Mouse (Mus musculus): ENCODE measurements around the gene Fam189a2.

The Fam189a2 gene

DNA sequence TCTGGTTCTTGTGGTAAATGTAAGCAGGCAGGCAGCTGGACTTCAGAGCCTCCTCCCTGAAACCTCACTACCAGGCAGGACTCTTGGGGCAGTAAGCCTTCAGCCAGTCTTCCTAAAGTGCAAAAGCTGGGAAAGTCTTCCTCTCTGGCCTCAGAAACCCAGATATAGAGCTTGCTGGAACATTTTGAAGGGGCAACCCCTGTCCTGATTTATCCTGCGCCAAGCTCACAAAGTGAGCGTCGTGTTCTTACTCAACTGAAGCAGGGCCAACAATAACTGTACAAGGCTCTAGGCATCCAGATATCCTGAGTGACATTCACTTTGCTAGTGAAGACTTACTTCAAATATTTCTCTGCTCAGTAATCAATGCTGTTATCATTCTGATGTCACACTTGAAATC is 60.4 kb downstream of the Fam189a2 start:
- no peak for DNase-seq

DNA sequence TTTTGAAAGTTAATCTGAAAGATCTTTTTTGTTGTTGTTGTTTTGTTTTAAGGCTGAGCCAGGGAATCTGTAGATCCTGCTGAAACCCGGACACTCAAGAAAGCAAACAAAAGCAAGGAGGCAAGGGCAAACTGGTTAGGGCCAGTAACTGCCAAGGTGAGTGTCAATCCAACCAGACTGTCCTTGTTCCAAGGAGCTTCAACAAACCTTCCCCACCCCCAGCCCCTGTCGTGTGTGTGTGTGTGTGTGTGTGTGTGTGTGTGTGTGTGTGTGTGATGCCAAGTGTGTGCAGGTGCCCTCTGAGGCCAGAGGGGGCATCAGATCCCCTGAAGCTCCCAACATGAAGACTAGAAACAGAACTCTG is 62.0 kb downstream of the Fam189a2 start:
- no peak for DNase-seq

DNA sequence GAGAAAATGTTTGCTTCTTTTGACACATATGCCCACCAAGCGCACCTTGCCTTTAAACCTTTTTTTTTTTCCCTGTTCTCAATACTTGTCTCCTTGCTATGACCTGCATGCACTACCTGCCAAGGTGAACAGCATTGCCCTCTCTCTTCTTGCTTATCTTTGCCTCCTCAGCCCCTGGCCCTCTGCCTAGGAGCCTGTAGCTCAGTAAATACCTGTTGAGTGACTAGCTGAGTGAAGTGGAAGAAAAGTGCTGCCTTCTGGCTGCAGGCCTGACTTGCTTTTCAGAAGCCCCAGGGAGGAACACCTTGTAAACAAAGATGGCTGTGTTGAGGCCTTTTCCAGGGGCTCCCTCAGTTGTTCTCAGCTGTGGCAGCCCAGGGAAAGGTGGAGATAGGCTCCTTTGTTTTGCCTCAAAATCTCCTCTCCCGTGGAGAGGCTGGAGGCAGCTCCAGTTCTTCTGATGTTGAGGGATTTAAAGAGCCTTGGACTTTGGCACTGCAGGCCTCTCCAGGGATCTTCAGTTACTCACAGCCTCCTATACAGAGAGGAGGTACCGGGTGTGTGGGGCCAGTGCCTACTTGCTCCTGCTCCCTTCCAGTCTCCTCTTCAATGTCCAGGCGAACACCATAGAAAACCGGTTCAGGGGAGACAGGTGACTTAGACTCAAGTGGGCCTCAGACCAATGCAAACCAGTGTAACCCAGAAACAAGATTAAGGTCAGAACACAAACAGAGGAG is 62.5 kb downstream of the Fam189a2 start:
- DNase-seq: no peak

DNA sequence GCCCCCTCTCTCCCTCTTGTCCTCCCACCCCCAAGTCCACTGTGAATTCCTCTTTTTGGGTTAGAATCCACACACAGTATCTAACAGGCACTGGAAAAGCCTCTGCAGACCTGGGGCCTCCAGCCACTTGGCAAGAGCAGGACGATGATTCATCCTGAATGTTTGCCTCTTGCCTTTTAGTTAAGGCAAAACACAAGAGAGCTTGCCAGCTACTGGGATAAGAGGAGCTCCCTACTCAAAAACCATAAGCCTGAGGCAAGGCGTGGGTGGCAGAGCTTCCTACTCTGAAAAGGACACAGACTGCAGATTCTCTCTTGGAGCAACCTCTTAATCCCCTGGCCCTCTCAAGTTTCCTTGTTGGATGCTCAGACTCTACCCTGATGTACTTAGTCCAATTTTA is 63.7 kb downstream of the Fam189a2 start:
- DNase-seq: peak; percentile 69

DNA sequence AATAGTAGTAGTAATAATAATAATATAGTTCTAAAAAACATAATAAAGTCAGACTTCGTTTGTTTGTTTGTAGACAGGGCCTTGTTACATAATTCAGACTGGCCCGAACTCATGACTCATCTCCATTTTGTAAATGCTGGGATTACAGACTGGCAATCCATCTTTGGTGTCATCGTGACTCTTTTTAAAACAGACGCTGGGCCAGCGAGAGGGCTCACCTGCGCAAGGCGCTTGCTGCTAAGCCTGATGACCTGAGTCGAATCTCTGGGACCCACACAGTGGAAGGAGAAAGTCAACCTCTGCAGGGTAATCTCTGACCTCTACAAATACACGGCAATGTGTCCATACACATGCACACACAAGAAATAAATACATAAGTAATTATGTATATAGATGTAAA is 64.4 kb downstream of the Fam189a2 start:
- DNase-seq: no peak

DNA sequence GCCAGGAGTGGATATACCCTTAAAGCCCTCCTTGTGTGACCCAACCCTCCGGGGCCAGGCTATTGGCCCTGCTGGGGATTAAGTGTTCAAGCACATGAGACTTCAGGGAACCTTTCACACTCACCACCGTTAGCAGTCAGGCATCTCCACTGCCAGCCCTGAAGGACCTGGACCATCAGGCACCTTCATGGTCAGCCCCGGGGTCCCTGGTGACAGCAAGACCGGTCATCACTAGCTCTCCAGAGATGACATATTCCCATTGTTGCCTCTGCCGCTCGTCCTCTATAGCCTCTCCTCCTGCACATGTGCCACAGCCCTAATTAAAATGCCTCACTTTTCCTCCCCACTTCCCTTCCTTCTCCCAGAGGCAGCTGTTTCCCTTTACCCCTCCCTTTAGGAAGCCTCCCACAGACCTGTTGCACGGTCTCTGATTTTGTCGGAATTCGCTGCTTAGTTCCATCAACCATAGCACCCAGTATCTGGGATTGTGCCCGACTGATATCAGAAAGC is 66.4 kb downstream of the Fam189a2 start:
- DNase-seq: no peak

DNA sequence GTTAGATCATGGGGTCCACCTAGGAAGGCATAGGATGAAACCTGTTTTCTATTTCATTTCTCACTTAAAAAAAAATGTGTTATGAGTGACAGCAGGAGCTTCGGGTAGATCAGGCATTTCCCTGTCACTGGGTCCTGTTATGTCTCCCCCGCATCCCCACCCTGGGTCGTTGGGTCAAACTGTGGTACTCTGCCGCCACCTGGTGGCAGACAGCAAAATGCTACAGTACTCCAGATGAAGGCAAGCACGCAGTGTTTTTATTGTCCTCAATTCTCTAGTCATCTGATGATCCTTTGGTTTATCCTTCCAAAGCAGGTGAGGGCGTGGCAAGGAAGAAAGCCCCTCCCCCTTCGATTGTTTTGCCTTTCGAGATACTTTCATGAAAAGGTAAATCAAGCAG is 69.3 kb downstream of the Fam189a2 start:
- peak; percentile 79 for DNase-seq

DNA sequence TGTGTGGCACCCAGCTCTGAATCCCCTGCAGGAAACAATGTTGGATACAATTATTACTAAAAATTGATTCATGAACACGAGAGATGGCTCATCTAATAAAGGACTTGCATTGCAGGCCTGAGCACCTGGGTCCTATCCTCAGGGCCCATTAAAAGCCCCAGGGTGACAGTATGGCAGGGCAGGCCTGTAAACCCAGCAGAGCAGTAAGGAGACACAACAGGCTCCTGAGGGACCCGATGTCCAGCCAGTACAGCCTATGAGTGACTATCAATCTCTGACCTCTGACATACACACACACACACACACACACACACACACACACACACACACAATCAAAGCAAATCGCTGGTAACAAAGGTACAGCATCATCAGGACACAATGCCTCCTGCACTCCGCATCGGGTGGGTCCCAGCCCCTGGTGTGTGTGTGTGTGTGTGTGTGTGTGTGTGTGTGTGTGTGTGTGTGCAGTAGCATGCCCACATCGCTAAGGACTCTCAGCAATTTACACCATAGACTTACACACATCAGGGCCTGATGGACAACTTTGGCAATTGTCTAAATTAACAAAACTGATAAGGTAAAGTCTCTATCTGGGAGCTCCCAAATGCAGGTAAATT is 69.9 kb downstream of the Fam189a2 start:
- no peak for DNase-seq

DNA sequence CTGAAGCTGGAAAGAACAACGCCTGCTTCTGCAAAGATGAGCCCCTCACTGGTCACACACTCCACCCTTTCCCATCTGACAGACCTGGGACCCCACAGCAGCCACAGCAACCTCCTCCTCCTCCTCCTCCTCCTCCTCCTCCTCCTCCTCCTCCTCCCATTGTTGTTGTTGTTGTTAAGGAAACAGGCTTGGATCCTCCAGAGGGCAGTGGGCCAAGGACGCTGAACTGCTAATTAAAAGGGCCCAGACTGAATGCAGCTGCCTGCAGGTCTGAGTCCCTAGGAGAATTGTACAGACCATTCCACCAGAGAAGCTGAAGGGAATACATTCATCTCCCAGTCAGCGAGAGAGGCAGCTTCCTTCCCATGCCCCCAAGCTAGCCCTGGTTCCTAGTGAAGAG is 70.5 kb downstream of the Fam189a2 start:
- DNase-seq: peak; percentile 40

DNA sequence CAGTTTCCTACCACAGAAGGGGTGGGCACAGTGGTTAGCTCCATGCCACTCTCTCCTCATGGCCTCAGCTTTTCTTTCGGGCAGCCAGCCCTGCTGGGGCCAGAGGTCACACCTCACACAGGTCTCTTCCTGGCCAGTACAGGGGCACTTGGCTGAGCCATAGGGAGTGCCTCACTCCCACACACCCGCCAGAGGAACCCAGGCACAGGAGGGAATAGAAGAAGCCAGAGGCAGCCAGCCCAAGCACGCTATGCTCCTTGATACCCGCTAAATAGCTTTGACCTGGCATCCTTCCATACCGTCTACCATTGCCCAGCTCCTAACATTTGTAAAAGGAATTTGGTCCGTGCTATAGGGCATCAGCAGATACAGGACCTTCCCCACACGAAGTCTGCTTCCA is 70.9 kb downstream of the Fam189a2 start:
- DNase-seq: no peak

DNA sequence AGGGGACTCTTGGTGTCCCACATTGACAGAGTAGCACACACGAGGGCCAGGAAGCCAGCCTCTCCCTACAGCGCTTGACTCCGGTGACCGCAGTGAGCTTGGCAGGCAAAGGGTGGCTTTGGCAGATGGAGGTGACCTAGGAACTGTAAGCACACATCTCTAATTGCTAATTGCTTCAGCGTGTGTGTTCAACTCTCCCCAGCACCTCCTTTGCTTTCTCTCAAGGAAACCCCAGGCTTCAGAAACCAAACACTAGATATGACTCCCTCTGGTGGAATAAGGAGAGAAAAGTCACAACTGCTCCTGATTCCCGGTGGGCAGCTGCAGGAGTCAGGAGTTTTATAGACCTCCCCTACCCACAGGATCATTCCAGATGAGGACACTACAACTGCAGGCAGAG is 71.9 kb downstream of the Fam189a2 start:
- peak; percentile 37 for DNase-seq

DNA sequence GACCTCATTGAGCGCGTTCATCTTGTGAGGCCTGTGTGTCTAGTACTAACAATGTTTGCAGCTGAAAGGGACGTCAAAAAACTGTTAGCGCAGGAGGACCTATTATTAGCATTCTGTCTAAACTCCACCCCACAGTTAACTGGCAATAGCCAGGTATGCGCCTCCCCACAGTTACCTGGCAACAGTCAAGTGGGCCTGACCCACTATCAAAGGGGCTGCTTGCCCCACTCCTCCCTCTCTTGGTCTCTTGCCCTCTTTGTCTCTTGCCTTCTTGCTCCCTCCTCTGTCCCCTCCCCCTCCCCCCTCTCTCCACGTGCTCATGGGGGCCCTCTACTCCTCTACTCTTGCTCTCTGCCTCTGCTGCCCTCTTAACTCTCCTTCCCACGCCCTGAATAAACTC is 73.3 kb downstream of the Fam189a2 start:
- no peak for DNase-seq

DNA sequence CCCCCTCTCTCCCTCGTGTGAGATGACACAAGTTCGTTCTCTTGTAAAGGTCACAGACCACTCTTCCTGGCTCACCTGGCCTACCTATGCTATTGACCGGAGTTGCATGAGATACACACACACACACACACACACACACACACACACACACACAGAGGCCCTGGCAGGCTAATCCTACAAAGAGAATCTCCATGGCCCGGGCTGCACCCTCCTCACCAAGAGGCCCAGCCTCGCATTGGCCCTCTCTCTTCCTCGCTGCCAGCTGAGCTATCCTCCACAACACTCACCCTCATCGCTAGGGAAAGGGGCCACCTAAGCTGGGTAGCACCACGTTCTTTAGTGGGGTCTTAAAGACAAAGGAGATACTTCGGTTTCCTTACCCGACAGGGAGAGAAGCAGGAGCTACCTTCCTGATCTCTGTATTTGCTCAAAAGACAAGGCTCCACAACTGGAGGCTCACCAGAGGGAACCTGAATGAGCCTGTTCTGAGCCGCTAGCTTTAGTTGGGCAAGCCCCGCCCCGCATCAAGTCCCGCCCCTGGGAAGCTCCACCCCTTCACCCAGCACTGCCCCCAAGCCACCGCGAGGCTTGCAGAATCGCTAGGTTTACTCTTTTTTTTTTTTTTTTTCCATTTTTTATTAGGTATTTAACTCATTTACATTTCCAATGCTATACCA is 74.4 kb downstream of the Fam189a2 start:
- no peak for DNase-seq

DNA sequence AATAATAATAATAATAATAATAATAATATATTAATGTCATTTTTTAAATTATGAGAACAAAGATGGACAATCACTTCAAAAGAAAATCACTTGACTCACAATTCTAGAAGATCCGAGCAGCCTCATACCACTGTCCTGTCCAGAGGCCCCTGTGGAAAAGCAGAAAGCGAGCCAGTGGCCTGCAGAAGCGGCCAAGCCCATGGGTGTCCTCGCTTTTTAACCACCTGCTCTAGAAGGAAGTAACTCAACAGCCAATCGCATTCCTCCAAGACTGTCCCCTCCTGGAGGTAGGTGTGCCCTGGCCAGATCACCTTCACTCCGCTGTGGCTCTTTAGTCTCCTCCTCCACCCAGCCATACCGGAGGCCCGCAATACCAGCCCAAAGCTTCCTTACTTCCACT is 75.4 kb downstream of the Fam189a2 start:
- no peak for DNase-seq

DNA sequence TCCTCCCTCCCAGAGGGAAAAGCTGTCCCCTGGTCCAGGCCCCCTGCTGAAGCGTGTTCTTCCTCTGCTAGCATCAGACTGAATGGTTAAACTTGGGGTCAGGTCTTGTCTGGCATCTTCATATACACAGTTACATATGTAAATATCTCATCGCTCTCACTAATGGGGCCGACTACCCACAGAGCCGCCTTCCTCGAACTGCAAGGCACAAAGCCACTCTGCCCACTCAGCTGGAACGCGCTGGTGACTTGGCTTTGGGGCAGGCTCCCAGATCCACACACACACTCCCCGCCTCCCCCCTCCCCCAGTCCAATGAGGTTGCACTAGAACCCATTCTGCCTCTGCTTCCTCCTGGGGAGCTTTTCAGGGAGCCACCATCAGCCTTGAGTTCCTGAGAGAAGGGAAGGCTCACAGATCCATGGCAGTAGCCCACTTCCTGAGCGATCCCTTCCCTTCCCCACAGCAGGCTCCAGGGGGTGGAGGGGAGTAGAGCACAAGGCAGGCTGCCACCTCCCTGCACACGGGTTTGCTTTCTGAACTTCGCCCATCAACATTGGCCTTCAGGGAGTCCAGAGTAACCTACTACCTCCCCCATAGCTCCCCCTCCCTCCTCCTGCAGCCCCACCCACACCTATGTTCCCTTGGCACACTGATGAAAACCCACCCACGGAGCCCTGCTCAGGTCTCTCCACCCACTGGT is 82.4 kb downstream of the Fam189a2 start:
- DNase-seq: no peak

DNA sequence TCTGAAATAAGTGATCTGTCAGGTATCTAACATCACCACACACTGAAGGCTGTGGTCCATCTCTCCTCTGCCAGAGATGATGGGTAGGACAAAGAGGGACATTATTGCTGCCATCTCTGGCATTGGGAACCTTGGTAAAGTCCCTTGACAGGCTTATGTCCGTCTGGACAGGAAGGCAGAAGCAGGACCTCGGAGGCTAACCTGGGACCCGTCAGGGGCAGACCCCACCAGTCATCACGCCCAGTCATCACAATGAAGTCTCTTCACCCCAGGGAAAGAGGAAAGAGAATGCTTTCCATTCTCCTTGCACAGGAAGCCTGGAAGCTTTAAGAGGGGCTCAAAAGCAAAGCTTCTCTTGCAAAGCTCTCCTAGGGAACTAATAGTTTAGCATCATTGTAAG is 82.9 kb downstream of the Fam189a2 start:
- DNase-seq: no peak

DNA sequence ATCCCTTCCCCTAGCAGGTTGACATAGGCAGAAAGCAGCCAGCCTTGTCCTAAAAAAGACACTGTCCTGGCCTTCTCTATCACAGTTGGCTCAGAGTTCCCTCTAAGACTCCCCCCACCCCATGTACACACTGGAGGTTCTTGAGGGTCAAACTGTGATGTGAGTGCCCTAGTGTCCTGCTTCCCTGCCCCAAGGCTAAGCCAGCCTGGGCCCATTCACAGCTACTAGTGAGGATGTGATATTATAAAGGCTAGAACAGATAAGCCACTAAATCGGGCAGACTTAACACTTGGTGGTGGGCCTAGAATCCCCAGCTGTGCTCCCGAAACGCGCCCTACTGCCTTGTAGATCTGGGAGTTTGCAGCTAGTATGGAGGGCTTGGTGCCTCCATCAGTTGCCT is 84.1 kb downstream of the Fam189a2 start:
- DNase-seq: no peak

DNA sequence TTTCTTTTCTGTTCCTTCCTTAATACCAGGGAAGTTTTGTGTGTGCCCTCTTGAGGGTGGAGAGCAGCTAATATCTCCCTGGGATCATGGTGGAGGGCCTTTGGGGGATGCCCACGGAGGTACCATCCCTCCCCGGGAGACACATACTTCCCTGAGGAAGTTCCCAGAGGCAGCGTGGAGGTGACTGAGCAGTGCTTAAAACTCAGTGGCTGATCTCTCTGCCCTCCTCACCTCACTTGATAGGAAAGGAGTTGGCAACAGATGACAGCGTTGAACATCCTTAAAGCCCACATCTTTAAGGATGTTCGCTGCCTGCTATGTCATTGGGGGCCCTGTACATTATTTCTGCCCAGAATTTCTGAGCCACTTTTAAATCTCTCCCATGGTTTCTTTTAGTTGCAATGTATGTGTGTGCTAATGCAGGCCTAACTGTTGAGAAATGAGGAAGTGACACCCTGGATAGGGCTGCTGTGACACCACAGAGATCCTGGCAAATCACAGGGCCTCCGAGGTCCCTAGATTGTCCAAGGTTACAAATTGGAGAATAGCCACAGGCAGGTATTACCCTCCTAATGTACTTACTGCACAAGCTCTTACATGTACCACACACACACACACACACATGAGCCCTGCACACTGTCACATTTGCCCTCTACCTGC is 84.7 kb downstream of the Fam189a2 start:
- DNase-seq: no peak

DNA sequence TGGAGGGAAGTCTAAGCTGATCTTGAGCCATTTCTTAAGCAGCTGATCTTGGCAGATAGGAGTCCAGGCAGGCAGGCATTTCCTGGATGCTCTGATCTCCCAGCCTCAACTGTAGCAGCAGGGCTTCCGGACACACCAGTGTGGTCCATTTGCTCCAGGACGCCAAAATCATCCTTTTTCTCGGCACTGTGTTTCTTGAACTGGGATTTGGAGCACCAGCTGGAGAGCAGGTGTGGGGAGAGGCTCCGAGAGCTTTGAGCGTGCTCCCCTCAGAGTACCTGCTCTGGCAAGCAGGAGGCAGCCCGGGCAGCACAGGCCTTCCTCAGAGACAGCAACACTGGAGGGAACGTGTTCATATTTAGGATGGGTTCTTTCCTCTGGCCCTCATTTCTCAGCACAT is 87.9 kb downstream of the Fam189a2 start:
- peak; percentile 69 for DNase-seq

DNA sequence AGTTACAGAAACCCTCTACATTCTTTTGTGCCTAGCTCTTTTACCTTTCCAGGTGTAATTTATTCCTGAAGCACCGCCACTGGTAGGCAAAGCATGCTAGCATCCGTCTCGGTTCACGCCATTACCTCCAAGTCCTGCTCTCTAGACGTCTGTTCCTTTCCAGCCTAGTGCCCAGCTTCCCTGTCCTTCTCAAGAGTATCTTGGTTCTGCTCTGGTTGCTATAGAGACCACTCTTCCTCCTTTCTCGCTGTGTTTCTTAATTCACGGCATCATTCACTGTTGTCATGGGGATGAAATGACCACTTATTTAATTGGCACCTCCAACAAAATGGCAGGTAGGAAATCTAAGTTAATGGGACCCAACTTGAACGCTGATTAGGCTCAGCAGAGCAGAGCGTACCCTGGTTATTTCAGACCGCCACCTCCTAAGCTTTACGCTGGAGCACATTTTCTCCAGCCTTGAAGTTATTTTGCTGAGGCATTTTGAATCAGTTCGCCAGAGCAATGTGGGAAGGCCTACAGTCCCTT is 89.3 kb downstream of the Fam189a2 start:
- DNase-seq: no peak

DNA sequence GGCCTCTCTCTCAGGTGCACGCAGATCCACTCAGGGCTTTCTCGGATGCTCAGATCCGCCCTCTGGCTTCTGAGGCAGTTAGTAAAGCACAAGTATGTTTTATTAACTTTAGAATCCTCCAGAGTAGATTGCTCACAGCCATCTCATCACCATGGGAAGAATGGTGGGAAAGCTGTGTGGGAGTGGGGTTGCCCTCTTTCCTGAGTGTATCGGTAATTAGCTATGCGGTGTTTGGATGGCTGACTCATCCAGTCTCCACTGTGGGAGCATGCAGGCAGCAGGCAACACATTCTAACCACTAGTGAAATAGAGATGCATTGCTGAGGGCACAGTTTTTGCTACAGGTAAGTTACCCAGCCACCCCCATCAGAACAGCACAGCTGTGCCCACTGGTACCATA is 100.0 kb downstream of the Fam189a2 start:
- no peak for DNase-seq

DNA sequence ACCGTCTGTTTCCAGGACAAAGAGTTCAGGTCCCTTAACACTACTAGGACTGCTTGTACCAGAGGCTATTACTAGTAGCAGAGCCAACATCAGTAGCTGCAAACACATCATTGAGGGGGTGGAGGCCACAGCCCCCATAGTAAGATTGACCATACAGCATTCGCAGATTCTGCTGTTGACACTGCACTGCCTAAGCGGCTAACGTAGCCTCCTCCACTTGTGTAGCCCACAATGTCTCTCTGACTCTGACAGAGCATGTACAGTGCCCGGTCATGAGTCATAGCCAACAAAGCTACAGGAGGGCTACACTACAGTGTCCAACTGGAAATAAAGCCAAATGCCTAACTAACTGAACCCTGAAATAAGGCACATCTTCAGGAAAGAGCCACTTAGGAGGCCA is 105.3 kb downstream of the Fam189a2 start:
- DNase-seq: peak; percentile 67

DNA sequence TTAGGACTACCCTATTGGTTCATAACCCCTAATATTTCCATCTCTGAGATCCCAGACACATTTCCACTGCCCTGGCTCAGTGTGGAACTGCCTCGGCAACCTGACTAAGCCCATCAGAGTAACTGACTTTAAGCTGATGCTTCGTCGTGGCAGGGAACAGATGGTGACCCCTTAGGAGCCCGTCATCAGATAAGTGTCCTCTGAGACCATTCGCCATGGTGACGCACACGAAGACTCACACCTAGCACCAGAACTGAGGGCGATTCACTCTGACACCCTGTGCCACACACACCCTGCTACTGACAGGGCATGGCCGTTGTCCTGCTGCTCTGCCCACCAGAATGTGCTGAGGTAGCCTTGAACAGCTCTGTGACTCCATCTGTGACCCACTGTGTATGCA is 106.0 kb downstream of the Fam189a2 start:
- DNase-seq: no peak
